Mouse (Mus musculus): ENCODE results near the gene Elovl1.

DNA sequence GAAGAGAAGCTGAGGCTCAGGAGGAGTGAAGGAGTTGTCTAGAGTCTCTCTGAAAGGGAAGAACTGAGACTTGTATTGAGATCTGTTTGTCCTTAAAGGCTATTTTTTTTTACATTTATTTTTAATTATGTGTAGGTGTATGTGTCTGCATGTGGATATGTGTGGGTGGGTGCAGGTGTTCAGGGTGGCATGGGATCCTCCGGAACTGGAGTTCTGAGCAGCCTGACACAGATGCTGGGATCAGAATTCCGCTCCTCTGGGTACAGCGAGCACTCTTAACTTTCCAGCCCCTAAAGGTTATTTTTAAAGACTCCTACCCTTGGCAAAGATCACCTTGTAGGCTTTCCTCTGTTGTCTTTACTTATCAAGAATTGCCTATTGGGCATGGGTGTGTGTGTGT lies 37.1 kb downstream of the Elovl1 start:
- no peak for TF ChIP-seq TCF12 (IDR thresholded peaks at IDR 0.05; ENCODE audit: insufficient read depth, poor library complexity, severe bottlenecking)
- no peak for TF ChIP-seq E2F4 (IDR thresholded peaks at IDR 0.05; ENCODE audit: insufficient read depth)
- TF ChIP-seq POLR2A (IDR thresholded peaks at IDR 0.05; ENCODE audit: insufficient read length, low read depth), result no peak

Measured in myocyte (in vitro differentiated cells).